Mouse (Mus musculus): ENCODE data around the gene Ltv1. TPM values are rescaled to one million over a fixed set of nuclear protein-coding genes. Genes with fewer than 3 reads are reported as not detected.
A peak's percentile ranks its signal among the peaks of the same experiment; 100 is the strongest.

The Ltv1 gene
- polyA plus RNA-seq, 1 experiment from 2014 or later: 52.7 TPM

DNA sequence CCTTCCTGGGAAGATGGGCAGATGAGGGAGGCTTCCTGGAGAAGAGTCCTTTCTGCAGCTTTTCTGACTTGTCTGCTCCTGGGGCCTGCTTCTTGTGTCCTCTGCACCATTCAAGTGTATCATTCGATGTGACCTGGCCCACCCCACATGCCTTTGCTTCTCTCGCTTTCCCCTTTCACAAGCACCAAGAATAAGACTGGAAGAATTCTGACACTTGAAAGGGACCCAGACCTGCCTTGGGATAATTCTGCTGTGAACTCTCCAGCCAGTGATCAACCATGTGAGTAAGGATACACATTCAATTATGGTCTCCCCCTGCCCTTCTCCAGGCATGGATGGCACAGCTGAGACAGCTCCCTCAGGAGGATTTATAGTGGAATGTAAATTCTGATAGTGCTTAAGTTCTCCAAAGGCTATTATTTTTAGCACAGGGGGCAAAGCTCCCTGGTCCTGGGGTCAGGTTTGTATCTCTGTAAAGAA lies 40.2 kb upstream of the Ltv1 start:
- ATAC-seq (replicated peaks; ENCODE audit: low FRiP score, low read depth): no peak
- no peak overlapping the region for H3K27ac ChIP-seq

DNA sequence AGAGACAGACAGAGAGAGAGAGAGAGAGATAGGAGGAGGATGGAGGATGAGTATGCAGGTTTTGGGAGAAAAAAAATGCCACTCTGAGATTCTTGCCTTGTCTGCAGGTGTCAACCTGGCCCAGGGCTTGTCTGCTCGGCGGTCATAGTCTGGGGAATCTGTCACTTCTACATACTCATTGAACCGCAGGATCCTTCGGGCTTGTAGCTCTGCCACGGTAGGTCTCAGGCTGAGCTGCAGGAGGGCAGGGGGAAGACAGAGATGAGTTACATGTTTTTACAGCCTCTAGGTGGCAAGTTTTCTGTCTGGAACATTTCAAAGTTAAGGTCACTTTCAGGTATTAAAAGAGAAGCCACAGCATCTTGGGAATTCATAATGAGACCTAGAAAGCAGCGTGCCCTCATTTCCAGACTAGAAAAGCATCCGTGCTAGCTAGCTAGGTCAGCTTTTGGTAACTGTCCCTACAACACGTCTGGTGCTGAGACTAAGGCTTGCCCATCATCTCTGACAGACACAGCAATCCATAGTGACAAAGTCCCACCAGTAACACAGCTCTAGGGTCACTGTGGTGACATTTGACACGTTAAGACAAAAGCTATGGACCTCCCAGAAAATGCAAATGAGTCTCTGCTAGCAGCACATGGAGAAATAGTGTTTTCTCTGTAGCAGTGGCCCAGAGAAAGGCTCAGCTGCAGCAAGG lies 39.6 kb upstream of the Ltv1 start:
- Histone ChIP-seq H3K4me2 (ENCODE audit: low read length) (no peak overlapping the region), H3K27ac (no peak overlapping the region), H3K9ac (ENCODE audit: low read depth, low read length) (no peak overlapping the region), H3K27me3 (ENCODE audit: insufficient read depth, low read length) (no peaks in the 10 kb centered on the region), H3K9me3 (replicated peaks; ENCODE audit: low read length) (no peaks in the 10 kb centered on the region), H3K4me1 (replicated peaks; ENCODE audit: insufficient read depth, low read length) (no peaks in the 10 kb centered on the region), H3K4me3 (replicated peaks; ENCODE audit: low read depth, low read length) (no peak overlapping the region), H3K36me3 (ENCODE audit: insufficient read depth, low read length) (peaks cover 11% of the 10 kb centered on the region; the same call in 1 of the 2 replicates)
- no peak for TF ChIP-seq CTCF (IDR thresholded peaks at IDR 0.05; ENCODE audit: low read depth)
- 47% methylated on average over 9 of the region's 9 CpGs for WGBS
- DNase-seq (ENCODE audit: low spot score) (no peak), ATAC-seq (replicated peaks; ENCODE audit: low FRiP score, low read depth) (no peak)

More for the DNA sequence above, 40.2 kb upstream of the Ltv1 start:
- H3K27me3 ChIP-seq (ENCODE audit: insufficient read depth, low read length): no peaks in the 10 kb centered on the region
- no peaks in the 10 kb centered on the region for H3K4me1 ChIP-seq (replicated peaks; ENCODE audit: insufficient read depth, low read length)
- peak; percentile 58 for DNase-seq (ENCODE audit: low spot score)
- WGBS: 45% methylated on average over 2 of the region's 2 CpGs
- no peak overlapping the region for H3K4me2 ChIP-seq (ENCODE audit: low read length)
- no peak overlapping the region for H3K9ac ChIP-seq (ENCODE audit: low read depth, low read length)
- no peak overlapping the region for H3K4me3 ChIP-seq (replicated peaks; ENCODE audit: low read depth, low read length)
- H3K9me3 ChIP-seq (replicated peaks; ENCODE audit: low read length): no peaks in the 10 kb centered on the region
- TF ChIP-seq CTCF (IDR thresholded peaks at IDR 0.05; ENCODE audit: low read depth): no peak
- H3K36me3 ChIP-seq (ENCODE audit: insufficient read depth, low read length): peaks cover 11% of the 10 kb centered on the region; the same call in 1 of the 2 replicates

DNA sequence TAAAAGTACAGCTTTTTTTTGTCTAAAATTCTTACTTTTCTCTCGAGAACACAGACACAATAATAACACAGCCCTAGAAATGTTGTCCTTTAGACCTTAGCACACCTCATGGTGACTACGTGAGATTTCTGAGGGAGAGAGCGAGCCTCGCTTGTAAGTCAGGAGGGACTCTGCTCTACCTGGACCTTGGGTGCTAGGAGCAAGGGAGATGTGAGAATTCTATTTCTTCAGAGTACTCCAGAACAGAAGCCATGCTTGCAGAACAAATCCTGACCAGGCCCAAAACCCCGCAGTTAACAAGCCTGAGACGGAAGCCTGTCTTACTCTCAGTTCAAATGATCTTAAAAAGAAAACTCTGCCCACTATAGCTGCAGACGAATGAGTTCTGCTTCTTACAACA lies 37.7 kb upstream of the Ltv1 start:
- DNase-seq (ENCODE audit: low spot score) (no peak), ATAC-seq (replicated peaks; ENCODE audit: low FRiP score, low read depth) (no peak)
- Histone ChIP-seq H3K27me3 (ENCODE audit: insufficient read depth, low read length) (no peaks in the 10 kb centered on the region), H3K27ac (no peak overlapping the region), H3K4me3 (replicated peaks; ENCODE audit: low read depth, low read length) (no peak overlapping the region), H3K9ac (ENCODE audit: low read depth, low read length) (no peak overlapping the region), H3K9me3 (replicated peaks; ENCODE audit: low read length) (no peaks in the 10 kb centered on the region), H3K4me2 (ENCODE audit: low read length) (no peak overlapping the region), H3K4me1 (replicated peaks; ENCODE audit: insufficient read depth, low read length) (no peaks in the 10 kb centered on the region), H3K36me3 (ENCODE audit: insufficient read depth, low read length) (peaks cover 20% of the 10 kb centered on the region; the same call in 1 of the 2 replicates)
- 93% methylated on average over 7 of the region's 7 CpGs for WGBS
- no peak for TF ChIP-seq CTCF (IDR thresholded peaks at IDR 0.05; ENCODE audit: low read depth)

- DNase-seq (ENCODE audit: low spot score): no peak
- no peak overlapping the region for H3K4me2 ChIP-seq (ENCODE audit: low read length)
- no peaks in the 10 kb centered on the region for H3K27me3 ChIP-seq (ENCODE audit: insufficient read depth, low read length)
- H3K4me3 ChIP-seq (replicated peaks; ENCODE audit: low read depth, low read length): no peak overlapping the region
- H3K36me3 ChIP-seq (ENCODE audit: insufficient read depth, low read length): peaks cover 22% of the 10 kb centered on the region
- no peaks in the 10 kb centered on the region for H3K9me3 ChIP-seq (replicated peaks; ENCODE audit: low read length)
- no peaks in the 10 kb centered on the region for H3K4me1 ChIP-seq (replicated peaks; ENCODE audit: insufficient read depth, low read length)
- WGBS: 84% methylated on average over 7 of the region's 7 CpGs
- ATAC-seq (replicated peaks; ENCODE audit: low FRiP score, low read depth): no peak
- no peak overlapping the region for H3K9ac ChIP-seq (ENCODE audit: low read depth, low read length)
- no peak overlapping the region for H3K27ac ChIP-seq
- TF ChIP-seq CTCF (IDR thresholded peaks at IDR 0.05; ENCODE audit: low read depth): no peak
Observed at GRCm38 (mm10) chr10:13225377-13226063, 32.6 kb upstream of the Ltv1 start.

DNA sequence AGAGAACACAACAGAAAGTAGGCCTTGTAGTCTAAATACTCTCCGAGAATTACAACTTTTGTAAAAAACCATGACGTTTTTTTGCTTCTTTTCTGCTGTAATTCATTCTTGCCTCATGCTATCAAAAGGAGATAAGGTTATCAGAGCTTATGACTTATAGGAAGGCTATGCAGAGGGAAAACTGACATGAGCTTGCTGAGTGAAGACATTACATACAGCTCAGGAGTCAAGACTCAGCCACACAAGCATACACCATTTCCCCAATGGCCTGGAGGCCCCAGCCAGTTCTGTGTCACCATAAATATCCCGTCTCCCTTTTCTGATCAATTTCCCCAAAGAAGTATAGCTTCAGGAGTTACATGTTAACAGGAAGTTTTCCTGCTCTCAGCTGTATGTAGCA lies 29.2 kb upstream of the Ltv1 start:
- 78% methylated on average over 3 of the region's 3 CpGs for WGBS
- DNase-seq (ENCODE audit: low spot score): no peak
- no peak overlapping the region for H3K4me3 ChIP-seq (replicated peaks; ENCODE audit: low read depth, low read length)
- no peak overlapping the region for H3K9ac ChIP-seq (ENCODE audit: low read depth, low read length)
- H3K4me2 ChIP-seq (ENCODE audit: low read length): no peak overlapping the region
- no peak for ATAC-seq (replicated peaks; ENCODE audit: low FRiP score, low read depth)
- H3K27me3 ChIP-seq (ENCODE audit: insufficient read depth, low read length): no peaks in the 10 kb centered on the region
- TF ChIP-seq CTCF (IDR thresholded peaks at IDR 0.05; ENCODE audit: low read depth): no peak
- H3K4me1 ChIP-seq (replicated peaks; ENCODE audit: insufficient read depth, low read length): no peaks in the 10 kb centered on the region
- no peak overlapping the region for H3K27ac ChIP-seq
- peaks cover 10% of the 10 kb centered on the region; the same call in 1 of the 2 replicates for H3K36me3 ChIP-seq (ENCODE audit: insufficient read depth, low read length)
- no peaks in the 10 kb centered on the region for H3K9me3 ChIP-seq (replicated peaks; ENCODE audit: low read length)

DNA sequence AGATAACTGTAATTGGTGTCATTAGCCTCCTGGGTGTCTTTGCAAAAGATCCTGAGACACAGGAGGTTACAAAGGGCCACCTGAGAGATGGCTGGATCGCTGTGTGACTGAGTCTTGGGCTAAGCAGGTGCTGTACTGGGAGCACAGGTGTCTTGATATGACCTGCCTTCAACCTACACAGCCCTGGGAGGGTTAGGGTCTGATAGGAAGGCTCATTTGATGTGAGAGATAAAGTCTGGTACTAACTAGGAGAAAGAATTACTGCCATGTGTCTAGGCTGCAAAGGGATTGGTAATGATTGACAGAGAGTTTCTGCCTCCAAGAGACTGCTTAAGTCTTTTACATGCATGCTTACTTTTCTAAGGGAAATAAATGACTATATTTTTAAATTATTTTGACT lies 27.1 kb upstream of the Ltv1 start:
- no peaks in the 10 kb centered on the region for H3K4me1 ChIP-seq (replicated peaks; ENCODE audit: insufficient read depth, low read length)

More for the DNA sequence above, 27.1 kb upstream of the Ltv1 start:
- no peak overlapping the region for H3K27ac ChIP-seq
- no peak overlapping the region for H3K9ac ChIP-seq (ENCODE audit: low read depth, low read length)
- 54% methylated on average over 1 of the region's 1 CpGs for WGBS
- no peaks in the 10 kb centered on the region for H3K9me3 ChIP-seq (replicated peaks; ENCODE audit: low read length)
- H3K36me3 ChIP-seq (ENCODE audit: insufficient read depth, low read length): peaks cover 5% of the 10 kb centered on the region; the same call in 1 of the 2 replicates
- H3K4me2 ChIP-seq (ENCODE audit: low read length): no peak overlapping the region
- H3K27me3 ChIP-seq (ENCODE audit: insufficient read depth, low read length): no peaks in the 10 kb centered on the region
- H3K4me3 ChIP-seq (replicated peaks; ENCODE audit: low read depth, low read length): no peak overlapping the region
- no peak for DNase-seq (ENCODE audit: low spot score)
- no peak for TF ChIP-seq CTCF (IDR thresholded peaks at IDR 0.05; ENCODE audit: low read depth)
- ATAC-seq (replicated peaks; ENCODE audit: low FRiP score, low read depth): 0 out of 2 replicates have a peak, but pooled peaks have one; percentile 29

Measured in kidney, postnatal 0 days (tissue).